Mouse (Mus musculus): Measurements from ENCODE around the gene Kcnmb2. TPM values are rescaled to one million over a fixed set of nuclear protein-coding genes. Genes with fewer than 3 reads are reported as not detected.

Gene Kcnmb2
- total and polyA plus RNA-seq, 3 experiments: not detected

- Histone ChIP-seq H3K9ac (ENCODE audit: insufficient read depth, low read depth) (no peak overlapping the region), H3K9me3 (replicated peaks; ENCODE audit: low read length) (no peaks in the 10 kb centered on the region), H3K4me3 (replicated peaks in 1 of 3; ENCODE audit: low read depth in 2 of 3, low read length in 2 of 3, poor library complexity in 1 of 3) (no peak overlapping the region), H3K36me3 (replicated peaks in 1 of 2; ENCODE audit: control insufficient read depth in 1 of 2, insufficient read depth in 1 of 2, low read length in 1 of 2) (no peaks in the 10 kb centered on the region), H3K4me1 (ENCODE audit: control insufficient read depth in 1 of 2, insufficient read depth in 2 of 2) (no peaks in the 10 kb centered on the region), H3K4me2 (ENCODE audit: insufficient read depth, low read depth, poor library complexity, severe bottlenecking) (no peak overlapping the region), H3K79me2 (replicated peaks; ENCODE audit: control insufficient read depth, extremely low read depth, insufficient read depth, poor library complexity, severe bottlenecking) (no peaks in the 10 kb centered on the region), H3K27ac (ENCODE audit: insufficient read depth, low read depth) (no peak overlapping the region), H3K27me3 (replicated peaks) (no peaks in the 10 kb centered on the region)
- DNase-seq (ENCODE audit: extremely low read depth): no peak
- dilution Hi-C loops (cut with MboI; ENCODE audit: extremely low pct_ligation_motif_present, extremely low pct_unique_long_range_greater_than_20kb, low sequenced_read_pairs) (no loop called here), in situ Hi-C loops (cut with MboI; ENCODE audit: low pct_ligation_motif_present, low pct_unique_long_range_greater_than_20kb, low sequenced_read_pairs) (no loop called here)
- TF ChIP-seq MYC (IDR thresholded peaks at IDR 0.05; ENCODE audit: low read depth, low read length): no peak
- TF ChIP-seq ELF1 (IDR thresholded peaks at IDR 0.05; ENCODE audit: low read depth, low read length): no peak
- no peak for TF ChIP-seq UBTF (IDR thresholded peaks at IDR 0.05; ENCODE audit: low read depth, low read length)
- TF ChIP-seq POLR2A (IDR thresholded peaks at IDR 0.05; ENCODE audit: low read depth, low read length): no peak
- TF ChIP-seq RCOR1 (conservative IDR thresholded peaks at IDR 0.05; ENCODE audit: low read depth, low read length): no peak
- TF ChIP-seq JUN (IDR thresholded peaks at IDR 0.05; ENCODE audit: insufficient read depth, low read depth, low read length): no peak
- TF ChIP-seq TBP (conservative IDR thresholded peaks at IDR 0.05; ENCODE audit: low read depth, low read length): no peak
- no peak for TF ChIP-seq USF2 (conservative IDR thresholded peaks at IDR 0.05; ENCODE audit: low read depth, low read length)
- TF ChIP-seq NELFE (IDR thresholded peaks at IDR 0.05; ENCODE audit: low read depth, low read length): no peak
- TF ChIP-seq PAX5 (IDR thresholded peaks at IDR 0.05; ENCODE audit: low read length): no peak
- no peak for TF ChIP-seq GABPA (IDR thresholded peaks at IDR 0.05; ENCODE audit: insufficient replicate concordance, low read depth, low read length)
- TF ChIP-seq MEF2A (IDR thresholded peaks at IDR 0.05; ENCODE audit: borderline replicate concordance, low read depth, low read length): no peak
- TF ChIP-seq IRF4 (IDR thresholded peaks at IDR 0.05; ENCODE audit: low read depth, low read length): no peak
Measured at GRCm38 (mm10) chr3:31892653-31893052, 9.7 kb upstream of the Kcnmb2 start.

DNA sequence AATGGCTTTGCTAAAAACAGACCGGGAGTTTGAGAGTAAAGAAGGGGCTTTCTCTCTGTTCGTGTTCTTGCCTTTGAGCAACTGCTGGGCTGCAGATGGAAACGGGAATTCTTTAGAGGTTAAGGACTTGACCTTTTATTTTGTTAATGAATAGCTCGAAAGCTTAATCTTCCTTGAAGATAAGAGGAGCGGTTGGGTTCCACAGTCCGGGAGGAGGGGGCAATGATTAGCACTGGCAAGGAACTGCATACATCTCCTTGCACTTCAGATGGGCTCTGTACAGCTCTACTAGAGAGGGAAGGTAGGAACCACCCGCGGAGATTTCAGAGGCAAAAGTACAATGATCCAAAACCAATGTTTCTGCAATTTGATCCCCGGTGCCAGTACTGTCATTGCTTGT is 1.2 kb downstream of the Kcnmb2 start:
- H3K9ac ChIP-seq (ENCODE audit: insufficient read depth, low read depth): no peak overlapping the region
- no peak for DNase-seq (ENCODE audit: extremely low read depth)
- no peaks in the 10 kb centered on the region for H3K9me3 ChIP-seq (replicated peaks; ENCODE audit: low read length)
- in situ Hi-C loops (cut with MboI; ENCODE audit: low pct_ligation_motif_present, low pct_unique_long_range_greater_than_20kb, low sequenced_read_pairs) (no loop called here), dilution Hi-C loops (cut with MboI; ENCODE audit: extremely low pct_ligation_motif_present, extremely low pct_unique_long_range_greater_than_20kb, low sequenced_read_pairs) (no loop called here)
- no peak for TF ChIP-seq TBP (conservative IDR thresholded peaks at IDR 0.05; ENCODE audit: low read depth, low read length)
- TF ChIP-seq RCOR1 (conservative IDR thresholded peaks at IDR 0.05; ENCODE audit: low read depth, low read length): no peak
- TF ChIP-seq ELF1 (IDR thresholded peaks at IDR 0.05; ENCODE audit: low read depth, low read length): no peak
- TF ChIP-seq E2F4 (IDR thresholded peaks at IDR 0.05; ENCODE audit: insufficient replicate concordance, low read depth, low read length): no peak
- TF ChIP-seq SMC3 (IDR thresholded peaks at IDR 0.05; ENCODE audit: low read depth, low read length): no peak
- no peak for TF ChIP-seq MAX (IDR thresholded peaks at IDR 0.05; ENCODE audit: low read length)
- no peak for TF ChIP-seq MXI1 (IDR thresholded peaks at IDR 0.05; ENCODE audit: low read depth, low read length)
- TF ChIP-seq IRF4 (IDR thresholded peaks at IDR 0.05; ENCODE audit: low read depth, low read length): no peak
- no peak for TF ChIP-seq CHD1 (IDR thresholded peaks at IDR 0.05; ENCODE audit: low read depth, low read length)
- no peak for TF ChIP-seq JUND (conservative IDR thresholded peaks at IDR 0.05; ENCODE audit: low read depth, low read length)
- TF ChIP-seq PAX5 (IDR thresholded peaks at IDR 0.05; ENCODE audit: low read length): no peak
- TF ChIP-seq CHD2 (IDR thresholded peaks at IDR 0.05; ENCODE audit: low read length): no peak
- TF ChIP-seq TCF12 (IDR thresholded peaks at IDR 0.05; ENCODE audit: low read depth, low read length): no peak
- no peak for TF ChIP-seq GABPA (IDR thresholded peaks at IDR 0.05; ENCODE audit: insufficient replicate concordance, low read depth, low read length)
- no peak for TF ChIP-seq POLR2AphosphoS2 (IDR thresholded peaks at IDR 0.05; ENCODE audit: low read depth, low read length)
- no peak for TF ChIP-seq NRF1 (IDR thresholded peaks at IDR 0.05; ENCODE audit: low read depth, low read length)
- TF ChIP-seq KAT2A (IDR thresholded peaks at IDR 0.05; ENCODE audit: insufficient replicate concordance, low read length): no peak
- H3K4me2 ChIP-seq (ENCODE audit: insufficient read depth, low read depth, poor library complexity, severe bottlenecking): no peak overlapping the region
- H3K79me2 ChIP-seq (replicated peaks; ENCODE audit: control insufficient read depth, extremely low read depth, insufficient read depth, poor library complexity, severe bottlenecking): no peaks in the 10 kb centered on the region
- no peaks in the 10 kb centered on the region for H3K36me3 ChIP-seq (replicated peaks in 1 of 2; ENCODE audit: control insufficient read depth in 1 of 2, insufficient read depth in 1 of 2, low read length in 1 of 2)
- H3K27me3 ChIP-seq (replicated peaks): no peaks in the 10 kb centered on the region
- H3K4me1 ChIP-seq (ENCODE audit: control insufficient read depth in 1 of 2, insufficient read depth in 2 of 2): no peaks in the 10 kb centered on the region
- H3K4me3 ChIP-seq (replicated peaks in 1 of 3; ENCODE audit: low read depth in 2 of 3, low read length in 2 of 3, poor library complexity in 1 of 3): no peak overlapping the region
- H3K27ac ChIP-seq (ENCODE audit: insufficient read depth, low read depth): no peak overlapping the region
